Mouse (Mus musculus): ENCODE results near the gene Decr2.
"Not testable (repeated sequence)": the region's sequence is repeated elsewhere in the genome, so short reads cannot be mapped to it uniquely, and the experiment has no call there.

Decr2 gene

GRCm38 (mm10) chr17:26057787-26058567, 32.2 kb downstream of the Decr2 start:
- DNase-seq = no peak

DNA sequence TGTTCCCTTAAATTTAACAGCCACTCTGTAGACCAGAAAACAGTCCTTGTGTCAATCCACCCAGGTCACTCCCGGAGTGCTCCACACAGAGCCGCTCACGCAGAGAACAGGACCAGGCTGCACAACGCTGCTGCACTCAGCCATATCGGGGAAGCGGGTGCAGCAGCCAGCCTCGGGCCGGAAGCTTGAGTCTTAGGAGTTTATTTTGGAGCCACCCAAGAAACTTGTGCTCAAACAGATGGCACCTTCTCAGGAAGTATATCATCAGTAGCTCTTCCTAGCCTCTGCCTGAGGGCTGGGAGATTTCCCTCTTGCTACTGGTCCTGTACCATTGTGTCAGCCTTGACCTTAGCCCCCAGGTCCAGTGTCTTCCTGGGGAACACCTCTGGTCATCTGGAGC, 32.9 kb downstream of the Decr2 start:
- DNase-seq = no peak

DNA sequence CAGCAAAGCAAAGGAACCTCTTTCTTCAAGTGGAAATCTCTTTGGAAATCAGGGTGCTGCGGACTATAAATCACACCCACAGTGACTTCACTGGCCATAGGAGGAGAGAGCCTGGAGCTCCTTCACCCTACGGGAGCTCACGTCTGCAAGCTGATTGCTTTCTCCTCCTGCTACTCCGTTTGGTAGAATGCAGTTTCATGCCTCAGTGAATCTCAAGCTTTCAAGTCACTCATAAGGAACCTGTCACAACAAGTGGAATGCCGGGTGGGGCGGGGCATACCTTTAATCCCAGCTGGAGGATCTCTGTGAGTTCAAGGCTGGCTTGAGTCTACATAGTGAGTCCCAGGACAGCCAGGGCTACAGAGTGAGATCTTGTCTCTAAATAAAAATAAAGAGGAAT, 35.0 kb downstream of the Decr2 start:
- DNase-seq = no peak

GRCm38 (mm10) chr17:26054133-26054845, 35.8 kb downstream of the Decr2 start:
- no peak for DNase-seq

DNA sequence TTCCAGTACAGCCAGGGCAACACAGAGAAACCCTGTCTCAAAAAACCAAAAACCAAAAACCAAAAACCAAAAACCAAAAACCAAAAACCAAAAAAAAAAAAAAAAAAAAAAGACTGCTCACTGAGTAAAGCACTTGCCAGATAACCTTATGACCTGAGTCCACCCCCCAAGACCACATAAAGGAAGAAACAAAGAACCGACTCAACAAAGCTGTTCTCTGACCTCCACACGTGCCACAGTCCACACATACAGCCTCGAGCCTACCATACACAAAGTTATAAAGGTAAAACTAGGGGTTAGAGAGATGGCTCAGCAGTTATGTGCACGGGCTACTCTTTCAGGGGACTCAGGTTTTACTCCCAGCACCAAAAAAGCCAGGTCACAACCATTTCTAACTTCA, 37.4 kb downstream of the Decr2 start:
- DNase-seq = no peak

DNA sequence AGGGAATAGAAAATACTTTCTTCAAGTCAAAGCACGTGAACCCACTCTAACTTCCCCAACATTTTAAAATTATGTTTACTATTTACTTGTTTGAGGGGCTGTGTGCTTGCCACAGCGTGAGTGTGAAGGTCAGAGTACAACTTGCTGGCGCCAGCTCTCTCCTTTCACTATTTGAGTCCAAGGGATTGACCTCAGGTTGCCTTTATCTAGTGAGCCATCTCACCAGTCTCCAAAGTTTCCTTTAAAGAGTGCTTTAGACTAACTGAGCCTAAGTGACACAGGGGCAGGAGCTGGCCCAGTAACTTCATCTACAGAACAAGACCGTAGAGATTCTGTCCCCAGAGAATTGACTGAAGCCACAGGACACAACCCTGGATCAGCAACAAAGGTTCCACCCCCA, 38.1 kb downstream of the Decr2 start:
- no peak for DNase-seq

GRCm38 (mm10) chr17:26048118-26048517, 42.0 kb downstream of the Decr2 start:
- no peak for DNase-seq

- no peak for DNase-seq
Measured at GRCm38 (mm10) chr17:26046253-26046997, 43.7 kb downstream of the Decr2 start.

DNA sequence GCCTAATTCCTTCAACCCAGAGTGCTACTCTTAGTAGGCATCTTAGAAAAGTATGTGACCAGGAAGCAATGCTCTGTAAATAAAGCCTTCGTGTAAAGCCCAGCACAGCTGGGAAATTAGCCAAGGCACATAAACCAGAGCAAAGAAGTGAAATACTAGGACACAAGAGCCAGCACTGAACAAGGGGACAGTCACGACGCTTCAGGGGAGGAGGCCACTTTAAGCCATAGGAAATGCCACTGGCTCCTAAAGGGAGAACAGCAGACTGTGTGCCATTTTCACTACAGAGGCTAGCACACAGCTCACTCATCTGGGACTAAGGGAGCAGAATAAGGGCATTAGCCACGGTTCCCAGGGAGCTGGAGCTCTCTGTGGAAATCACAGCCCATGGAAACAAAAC, 44.9 kb downstream of the Decr2 start:
- DNase-seq = no peak

GRCm38 (mm10) chr17:26043249-26043636, 46.9 kb downstream of the Decr2 start:
- peak; percentile 75 for DNase-seq

- DNase-seq = peak; percentile 23
Measured at GRCm38 (mm10) chr17:26042599-26043248, 47.4 kb downstream of the Decr2 start.

DNA sequence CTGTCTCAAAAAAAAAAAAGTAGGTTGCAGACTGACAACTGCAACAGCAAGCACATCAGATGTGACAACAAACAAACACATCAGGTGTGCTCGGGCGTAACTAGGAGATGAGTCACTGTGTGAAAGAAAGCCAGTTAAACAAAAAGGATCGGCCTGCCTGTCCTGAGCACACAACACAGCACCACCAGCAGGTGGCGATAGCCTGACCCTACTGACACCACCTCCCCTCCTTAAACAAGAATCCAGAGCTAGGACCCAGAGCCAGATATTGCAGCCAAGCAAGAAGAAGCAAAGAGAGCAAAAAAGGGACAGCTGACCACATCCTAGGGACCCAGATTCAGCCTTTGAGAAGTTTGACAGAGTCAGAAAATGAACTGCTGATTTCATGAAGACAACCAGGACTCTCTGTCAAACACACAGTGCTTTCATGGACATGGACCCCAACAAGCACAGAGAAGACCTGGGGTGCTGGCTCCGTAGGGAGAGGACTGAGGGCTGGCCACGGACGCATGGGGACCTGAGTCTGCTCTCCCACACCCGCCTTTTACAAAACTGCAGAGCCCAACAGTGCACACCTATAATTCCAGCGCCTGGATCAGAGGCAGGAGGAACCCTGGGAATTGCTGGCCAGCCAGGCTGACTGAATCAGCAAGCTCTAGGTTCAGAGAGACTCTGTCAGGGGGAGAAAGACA, 48.9 kb downstream of the Decr2 start:
- DNase-seq = peak; percentile 51

- not testable (repeated sequence) for DNase-seq
Measured at GRCm38 (mm10) chr17:26040711-26041110, 49.4 kb downstream of the Decr2 start.

DNA sequence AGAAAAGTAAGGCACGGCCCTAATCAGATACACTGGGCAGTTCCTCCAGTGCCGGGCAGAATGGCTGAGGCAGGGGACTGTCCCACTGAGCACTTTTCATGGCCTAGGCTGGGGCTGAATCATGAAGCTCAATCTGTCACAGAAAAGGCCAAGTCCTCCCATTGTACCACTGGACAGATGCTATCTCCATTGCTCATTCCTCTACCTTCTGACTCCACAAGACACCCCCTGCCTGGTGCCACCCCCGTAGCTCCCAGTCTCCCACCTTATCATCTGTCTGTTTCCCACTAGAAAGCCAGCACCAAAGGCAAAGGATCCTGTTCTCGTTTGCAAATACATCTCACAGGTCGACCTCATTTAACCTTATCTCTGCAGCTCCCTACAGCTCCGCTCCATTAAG, 58.1 kb downstream of the Decr2 start:
- DNase-seq = no peak

- no peak for DNase-seq
Measured at GRCm38 (mm10) chr17:26031583-26031982, 58.6 kb downstream of the Decr2 start.
